Mouse (Mus musculus): ENCODE results near the gene Polg.

DNA sequence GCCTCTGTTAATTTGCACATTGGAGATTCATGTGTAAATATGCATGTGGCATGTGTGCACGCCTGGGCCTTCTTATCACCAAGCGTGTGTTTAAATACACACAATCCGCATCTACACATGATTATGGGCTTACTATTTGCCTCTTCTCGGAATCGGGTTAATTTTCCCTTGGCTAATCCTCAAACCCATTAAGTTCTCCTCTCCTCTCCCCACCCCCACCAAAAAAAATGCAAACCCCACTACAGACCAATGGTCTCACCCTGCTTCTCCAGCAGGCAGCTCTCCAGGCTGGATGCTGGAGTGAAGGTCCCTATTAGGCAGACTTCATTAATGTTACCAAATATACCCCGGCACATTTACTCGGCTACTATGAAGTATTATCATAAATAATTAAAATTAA is 45.0 kb upstream of the Polg start:
- TF ChIP-seq CTCF (IDR thresholded peaks at IDR 0.05; ENCODE audit: low read depth), result no peak
- TF ChIP-seq EP300 (optimal IDR thresholded peaks at IDR 0.05), result no peak

All from stomach, postnatal 0 days (tissue).